Mouse (Mus musculus) midbrain, embryonic 16.5 days (tissue): ENCODE results near the gene Myef2. TPM values are rescaled to one million over a fixed set of nuclear protein-coding genes. Genes with fewer than 3 reads are reported as not detected.

ENCODE experiments used
- ATAC-seq: fragments of 200-750 bp; cut with Nextera tagmentation; 2 replicates; pipeline ENCODE4 v1.8.0; 2017; ENCODE audit warnings: moderate TSS enrichment
- H3K27ac ChIP-seq: fragments of 300-500 bp; sonication (generic); 2 replicates; pipeline ENCODE4 v1.5.1; 2014; ENCODE audit warnings: mild to moderate bottlenecking, low read length, mixed read lengths
- H3K27me3 ChIP-seq: fragments of 300-500 bp; sonication (generic); 2 replicates; pipeline ENCODE4 v1.6.1; 2014; ENCODE audit warnings: low read depth, low read length, mixed read lengths; ENCODE audit not compliant: control insufficient read depth, insufficient read depth
- H3K36me3 ChIP-seq: fragments of 300-500 bp; sonication (generic); 2 replicates; pipeline ENCODE4 v1.6.1; 2014; ENCODE audit warnings: mild to moderate bottlenecking, low read length, moderate library complexity, mixed read lengths; ENCODE audit not compliant: control insufficient read depth, insufficient read depth
- H3K4me1 ChIP-seq: fragments of 300-500 bp; sonication (generic); 2 replicates; pipeline ENCODE4 v1.6.1; 2014; ENCODE audit warnings: mild to moderate bottlenecking, low read length, mixed read lengths; ENCODE audit not compliant: control insufficient read depth, insufficient read depth
- H3K4me2 ChIP-seq: fragments of 300-500 bp; sonication (generic); 2 replicates; pipeline ENCODE4 v1.6.1; 2014; ENCODE audit warnings: mild to moderate bottlenecking, low read length, mixed read lengths
- H3K4me3 ChIP-seq: fragments of 300-500 bp; sonication (generic); 2 replicates; pipeline ENCODE4 v1.5.1; 2014; ENCODE audit warnings: low read depth, mild to moderate bottlenecking, low read length, moderate library complexity, mixed read lengths
- H3K9ac ChIP-seq: fragments of 300-500 bp; sonication (generic); 2 replicates; pipeline ENCODE4 v1.6.1; 2014; ENCODE audit warnings: low read depth, low read length, mixed read lengths
- H3K9me3 ChIP-seq: fragments of 300-500 bp; sonication (generic); replicated peaks from 2 replicates; pipeline ENCODE4 v1.6.1; 2014; ENCODE audit warnings: mild to moderate bottlenecking, low read length, mixed read lengths; ENCODE audit not compliant: control insufficient read depth, poor library complexity, severe bottlenecking
- WGBS: fragments of 180-500 bp; shearing (Covaris S2); extraction: QIAGEN DNeasy Blood & Tissue Kit; methylation state at CpG from one replicate; pipeline ENCODE4 v1.1.7; 2014; 5-methylcytosine and 5-hydroxymethylcytosine counted together
- polyA plus RNA-seq: library from polyadenylated mRNA; unstranded; fragments of >200 nt; fragmentation: Nextera tagmentation; extraction: Ambion mirVana; gene quantifications from 2 replicates; pipeline ENCODE4 v1.2.1, GENCODE M21; 2015

The Myef2 gene
- polyA plus RNA-seq, 1 experiment from 2014 or later: 201 TPM

- no peak overlapping the region for H3K27ac ChIP-seq
- no peaks in the 10 kb centered on the region for H3K4me1 ChIP-seq
- WGBS: 36% methylated on average over 1 of the region's 1 CpGs
- no peak overlapping the region for H3K4me3 ChIP-seq
- H3K9ac ChIP-seq: no peak overlapping the region
- ATAC-seq: no peak
- H3K9me3 ChIP-seq: no peaks in the 10 kb centered on the region
- no peaks in the 10 kb centered on the region for H3K27me3 ChIP-seq
- peaks cover 17% of the 10 kb centered on the region for H3K36me3 ChIP-seq
- no peak overlapping the region for H3K4me2 ChIP-seq
These were observed 39.6 kb downstream of the Myef2 start for GRCm38 (mm10) chr2:125083879-125084278.

GRCm38 (mm10) chr2:125073056-125073780, 50.2 kb downstream of the Myef2 start:
- Histone ChIP-seq H3K4me3 (no peak overlapping the region), H3K27me3 (no peaks in the 10 kb centered on the region), H3K9me3 (no peaks in the 10 kb centered on the region), H3K36me3 (no peaks in the 10 kb centered on the region), H3K4me1 (no peaks in the 10 kb centered on the region), H3K9ac (no peak overlapping the region), H3K4me2 (no peak overlapping the region), H3K27ac (no peak overlapping the region)
- WGBS: 79% methylated on average over 3 of the region's 3 CpGs
- no peak for ATAC-seq

- WGBS: 93% methylated on average over 12 of the region's 12 CpGs
- no peaks in the 10 kb centered on the region for H3K27me3 ChIP-seq
- H3K27ac ChIP-seq: no peak overlapping the region
- no peaks in the 10 kb centered on the region for H3K9me3 ChIP-seq
- H3K36me3 ChIP-seq: no peaks in the 10 kb centered on the region
- H3K4me1 ChIP-seq: peaks cover 3% of the 10 kb centered on the region; the same call in 1 of the 2 replicates
- H3K4me3 ChIP-seq: no peak overlapping the region
- no peak overlapping the region for H3K4me2 ChIP-seq
- no peak overlapping the region for H3K9ac ChIP-seq
- no peak for ATAC-seq
These were observed 54.8 kb downstream of the Myef2 start for GRCm38 (mm10) chr2:125068696-125069095.

GRCm38 (mm10) chr2:125067894-125068293, 55.6 kb downstream of the Myef2 start, which contains the start of gene Slc24a5:
Slc24a5 (plus strand) TSS chr2:125068124.
- Histone ChIP-seq H3K9me3 (no peaks in the 10 kb centered on the region), H3K4me1 (peaks cover 3% of the 10 kb centered on the region; the same call in 1 of the 2 replicates), H3K27ac (no peak within 1 kb of the TSS), H3K9ac (no peak within 1 kb of the TSS), H3K4me2 (no peak within 1 kb of the TSS), H3K27me3 (no peaks in the 10 kb centered on the region), H3K4me3 (no peak within 1 kb of the TSS), H3K36me3 (no peaks in the 10 kb centered on the region)
- WGBS: 69% methylated on average over 10 of the region's 10 CpGs
- ATAC-seq: peak; percentile 36; the same call in 1 of the 2 replicates

GRCm38 (mm10) chr2:125067373-125067772, 56.1 kb downstream of the Myef2 start:
- Histone ChIP-seq H3K4me3 (no peak overlapping the region), H3K9ac (no peak overlapping the region), H3K4me2 (no peak overlapping the region), H3K27ac (no peak overlapping the region), H3K27me3 (no peaks in the 10 kb centered on the region), H3K4me1 (peaks cover 3% of the 10 kb centered on the region; the same call in 1 of the 2 replicates), H3K9me3 (no peaks in the 10 kb centered on the region), H3K36me3 (no peaks in the 10 kb centered on the region)
- WGBS: 68% methylated on average over 7 of the region's 7 CpGs
- peak; percentile 38; the same call in 1 of the 2 replicates for ATAC-seq

- no peak overlapping the region for H3K27ac ChIP-seq
- H3K36me3 ChIP-seq: no peaks in the 10 kb centered on the region
- peaks cover 3% of the 10 kb centered on the region; the same call in 1 of the 2 replicates for H3K4me1 ChIP-seq
- H3K9ac ChIP-seq: no peak overlapping the region
- H3K4me3 ChIP-seq: no peak overlapping the region
- no peaks in the 10 kb centered on the region for H3K27me3 ChIP-seq
- 39% methylated on average over 4 of the region's 4 CpGs for whole genome bisulfite sequencing
- no peak overlapping the region for H3K4me2 ChIP-seq
- ATAC-seq: peak; percentile 25; the same call in 1 of the 2 replicates
- no peaks in the 10 kb centered on the region for H3K9me3 ChIP-seq
These were observed 60.5 kb downstream of the Myef2 start for GRCm38 (mm10) chr2:125062944-125063343.

- no peak overlapping the region for H3K4me2 ChIP-seq
- 89% methylated on average over 7 of the region's 7 CpGs for WGBS
These were observed 62.0 kb downstream of the Myef2 start for GRCm38 (mm10) chr2:125061451-125061850.

GRCm38 (mm10) chr2:125057250-125057815, 66.1 kb downstream of the Myef2 start:
- no peak overlapping the region for H3K27ac ChIP-seq
- no peaks in the 10 kb centered on the region for H3K36me3 ChIP-seq
- no peaks in the 10 kb centered on the region for H3K4me1 ChIP-seq
- H3K4me2 ChIP-seq: no peak overlapping the region
- H3K9me3 ChIP-seq: no peaks in the 10 kb centered on the region
- no peak overlapping the region for H3K4me3 ChIP-seq
- no peaks in the 10 kb centered on the region for H3K27me3 ChIP-seq
- 39% methylated on average over 7 of the region's 7 CpGs for WGBS
- ATAC-seq: peak; percentile 68
- H3K9ac ChIP-seq: no peak overlapping the region

More at GRCm38 (mm10) chr2:125061451-125061850, 62.0 kb downstream of the Myef2 start:
- ATAC-seq: no peak
- Histone ChIP-seq H3K9ac (no peak overlapping the region), H3K27ac (no peak overlapping the region), H3K36me3 (no peaks in the 10 kb centered on the region), H3K4me1 (no peaks in the 10 kb centered on the region), H3K4me3 (no peak overlapping the region), H3K27me3 (no peaks in the 10 kb centered on the region), H3K9me3 (no peaks in the 10 kb centered on the region)

GRCm38 (mm10) chr2:125055316-125055903, 68.1 kb downstream of the Myef2 start:
- no peaks in the 10 kb centered on the region for H3K4me1 ChIP-seq
- no peaks in the 10 kb centered on the region for H3K27me3 ChIP-seq
- no peaks in the 10 kb centered on the region for H3K36me3 ChIP-seq
- no peaks in the 10 kb centered on the region for H3K9me3 ChIP-seq
- no peak overlapping the region for H3K9ac ChIP-seq
- H3K4me2 ChIP-seq: no peak overlapping the region
- 92% methylated on average over 7 of the region's 7 CpGs for WGBS
- no peak for ATAC-seq
- no peak overlapping the region for H3K4me3 ChIP-seq
- no peak overlapping the region for H3K27ac ChIP-seq
